Mouse (Mus musculus) limb, embryonic 14.5 days (tissue): Measurements from ENCODE around the gene Hsd17b14. TPM values are rescaled to one million over a fixed set of nuclear protein-coding genes. Genes with fewer than 3 reads are reported as not detected.

ENCODE experiments used
- ATAC-seq: fragments of 200-750 bp; cut with Nextera tagmentation; 2 replicates; pipeline ENCODE4 v1.8.0; 2017; ENCODE audit warnings: low read depth, moderate number of reproducible peaks, moderate TSS enrichment; ENCODE audit not compliant: low FRiP score
- DNase-seq: peaks from one replicate; pipeline ENCODE4 v3.0.0-alpha.2; 2015; ENCODE audit warnings: low spot score
- H3K27ac ChIP-seq: fragments of 300-500 bp; sonication (generic); replicated peaks from 2 replicates; pipeline ENCODE4 v1.5.1; 2014; ENCODE audit warnings: low read depth, mild to moderate bottlenecking, low read length, moderate library complexity, mixed read lengths
- H3K27me3 ChIP-seq: fragments of 300-500 bp; sonication (generic); 2 replicates; pipeline ENCODE4 v1.6.1; 2014; ENCODE audit warnings: low read length, mixed read lengths; ENCODE audit not compliant: control insufficient read depth, insufficient read depth
- H3K36me3 ChIP-seq: fragments of 300-500 bp; sonication (generic); 2 replicates; pipeline ENCODE4 v1.6.1; 2014; ENCODE audit warnings: mild to moderate bottlenecking, low read length, moderate library complexity, mixed read lengths; ENCODE audit not compliant: control insufficient read depth, insufficient read depth
- H3K4me1 ChIP-seq: fragments of 300-500 bp; sonication (generic); 2 replicates; pipeline ENCODE4 v1.6.1; 2014; ENCODE audit warnings: antibody characterized with exemption, low read length, mixed read lengths; ENCODE audit not compliant: control insufficient read depth, insufficient read depth
- H3K4me2 ChIP-seq: fragments of 300-500 bp; sonication (generic); replicated peaks from 2 replicates; pipeline ENCODE4 v1.6.1; 2014; ENCODE audit warnings: low read depth, mild to moderate bottlenecking, low read length, moderate library complexity; ENCODE audit not compliant: severe bottlenecking
- H3K4me3 ChIP-seq: fragments of 300-500 bp; sonication (generic); replicated peaks from 2 replicates; pipeline ENCODE4 v1.5.1; 2014; ENCODE audit warnings: low read length
- H3K9ac ChIP-seq: fragments of 300-500 bp; sonication (generic); 2 replicates; pipeline ENCODE4 v1.6.1; 2014; ENCODE audit warnings: mild to moderate bottlenecking, low read depth, low read length, moderate library complexity; ENCODE audit not compliant: severe bottlenecking
- H3K9me3 ChIP-seq: fragments of 300-500 bp; sonication (generic); 2 replicates; pipeline ENCODE4 v1.6.1; 2016; ENCODE audit warnings: low read length; ENCODE audit not compliant: control insufficient read depth
- POLR2A ChIP-seq: fragments of 200-500 bp; IDR thresholded peaks from 2 replicates; pipeline ENCODE4 v1.8.0; 2012; ENCODE audit warnings: inconsistent platforms, mild to moderate bottlenecking, moderate library complexity, borderline replicate concordance; ENCODE audit not compliant: insufficient read depth, insufficient read length; ENCODE audit errors: extremely low read depth
- WGBS: fragments of 180-500 bp; shearing (Covaris S2); extraction: QIAGEN DNeasy Blood & Tissue Kit; methylation state at CpG from one replicate; pipeline ENCODE4 v1.1.7; 2014; 5-methylcytosine and 5-hydroxymethylcytosine counted together
- polyA plus RNA-seq, 2 experiments: library from polyadenylated mRNA; depleted of rRNA in 1 of 2; stranded (reverse) in 1 of 2; unstranded in 1 of 2; fragments of >200 nt; fragmentation: Nextera tagmentation in 1 of 2; extraction: Ambion mirVana in 1 of 2; gene quantifications; 2 replicates each; pipeline versions ENCODE4 v1.2.1 to v1.2.3; 2012 to 2014

Gene Hsd17b14
- polyA plus RNA-seq, 2 experiments = 0.92 to 1.2 TPM

- no peak for DNase-seq
- H3K27me3 ChIP-seq = no peaks in the 10 kb centered on the region
- H3K4me2 ChIP-seq = no peak overlapping the region
- ATAC-seq = no peak
- H3K36me3 ChIP-seq = no peaks in the 10 kb centered on the region
- no peak overlapping the region for H3K9ac ChIP-seq
- H3K4me1 ChIP-seq = no peaks in the 10 kb centered on the region; the same call in 1 of the 2 replicates
- WGBS = 42% methylated on average over 2 of the region's 2 CpGs
- H3K4me3 ChIP-seq = no peak overlapping the region
- no peak overlapping the region for H3K27ac ChIP-seq
- no peaks in the 10 kb centered on the region for H3K9me3 ChIP-seq
- no peak for TF ChIP-seq POLR2A
Observed at GRCm38 (mm10) chr7:45540213-45540612, 14.5 kb upstream of the Hsd17b14 start.

GRCm38 (mm10) chr7:45544525-45544924, 10.2 kb upstream of the Hsd17b14 start:
- Histone ChIP-seq H3K9ac (no peak overlapping the region), H3K27ac (no peak overlapping the region), H3K4me1 (no peaks in the 10 kb centered on the region), H3K4me3 (no peak overlapping the region), H3K27me3 (no peaks in the 10 kb centered on the region), H3K9me3 (no peaks in the 10 kb centered on the region), H3K36me3 (no peaks in the 10 kb centered on the region), H3K4me2 (no peak overlapping the region)
- no peak for TF ChIP-seq POLR2A
- 87% methylated on average over 1 of the region's 1 CpGs for WGBS
- no peak for DNase-seq
- ATAC-seq = no peak

GRCm38 (mm10) chr7:45549641-45550436, 4.9 kb upstream of the Hsd17b14 start:
- no peaks in the 10 kb centered on the region for H3K9me3 ChIP-seq
- TF ChIP-seq POLR2A = no peak
- H3K27ac ChIP-seq = no peak overlapping the region
- H3K4me3 ChIP-seq = no peak overlapping the region
- H3K27me3 ChIP-seq = no peaks in the 10 kb centered on the region
- DNase-seq (no peak), ATAC-seq (no peak)
- H3K9ac ChIP-seq = no peak overlapping the region
- WGBS = 87% methylated on average over 16 of the region's 16 CpGs
- no peaks in the 10 kb centered on the region for H3K36me3 ChIP-seq
- H3K4me2 ChIP-seq = no peak overlapping the region
- no peaks in the 10 kb centered on the region for H3K4me1 ChIP-seq

GRCm38 (mm10) chr7:45550821-45551511, 3.7 kb upstream of the Hsd17b14 start:
- Histone ChIP-seq H3K27me3 (no peaks in the 10 kb centered on the region), H3K4me3 (no peak overlapping the region), H3K27ac (no peak overlapping the region), H3K9ac (no peak overlapping the region), H3K4me1 (no peaks in the 10 kb centered on the region), H3K9me3 (no peaks in the 10 kb centered on the region), H3K4me2 (no peak overlapping the region), H3K36me3 (no peaks in the 10 kb centered on the region)
- ATAC-seq = peak; percentile 43; the same call in 1 of the 2 replicates
- no peak for DNase-seq
- no peak for TF ChIP-seq POLR2A
- 79% methylated on average over 11 of the region's 11 CpGs for WGBS

GRCm38 (mm10) chr7:45551512-45551883, 3.2 kb upstream of the Hsd17b14 start:
- Histone ChIP-seq H3K36me3 (no peaks in the 10 kb centered on the region), H3K9ac (no peak overlapping the region), H3K27ac (no peak overlapping the region), H3K27me3 (no peaks in the 10 kb centered on the region), H3K4me2 (no peak overlapping the region), H3K9me3 (no peaks in the 10 kb centered on the region), H3K4me3 (no peak overlapping the region), H3K4me1 (no peaks in the 10 kb centered on the region)
- DNase-seq (no peak), ATAC-seq (no peak)
- TF ChIP-seq POLR2A = no peak
- 80% methylated on average over 8 of the region's 8 CpGs for WGBS
